Mouse (Mus musculus): ENCODE measurements at regions not wholly inside any gene's neighbourhood (a gene's known extent, or its start where the extent isn't known, plus 50 kb on each side); places are given as distances from the start of the nearest gene placed in this dataset.

DNA sequence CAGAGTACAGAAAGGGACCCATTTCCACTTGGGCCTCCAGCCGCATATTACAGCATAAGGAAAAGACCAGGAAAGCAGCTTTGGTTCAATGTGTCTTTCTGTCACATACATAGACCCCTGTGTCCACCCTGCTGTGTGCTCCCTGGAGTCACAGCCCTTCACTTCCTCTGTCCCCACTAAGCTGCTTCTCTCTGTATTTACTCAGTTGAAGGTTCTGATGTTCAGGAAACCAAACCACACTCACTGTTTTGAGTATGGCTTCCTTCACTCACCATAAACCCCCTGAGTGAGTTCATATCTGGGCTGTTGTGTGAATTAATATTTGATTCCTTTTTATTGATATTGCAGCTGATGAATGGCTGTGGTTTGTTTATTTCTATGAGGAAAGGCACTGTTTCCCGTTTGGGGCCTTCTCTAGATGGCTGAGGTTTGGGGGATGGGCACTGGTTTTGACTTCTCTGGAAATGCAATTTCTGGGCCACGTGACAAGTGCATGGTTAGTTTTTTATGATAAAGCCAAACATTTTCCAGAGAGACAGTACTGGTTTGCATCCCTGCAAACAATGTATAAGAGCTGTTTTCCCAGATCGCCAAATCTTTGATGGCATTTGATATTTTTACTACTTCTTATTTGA lies 157.0 kb upstream of the Ctnnb1 start:
- H3K36me3 ChIP-seq (ENCODE audit: control insufficient read depth, insufficient read depth, low read length) = no peaks in the 10 kb centered on the region
- H3K27ac ChIP-seq (ENCODE audit: low read depth, low read length) = no peak overlapping the region
- ATAC-seq (ENCODE audit: low FRiP score) (no peak), DNase-seq (ENCODE audit: low spot score) (no peak)
- H3K4me2 ChIP-seq (replicated peaks; ENCODE audit: low read depth, low read length) = no peak overlapping the region
- no peaks in the 10 kb centered on the region for H3K4me1 ChIP-seq (replicated peaks; ENCODE audit: control insufficient read depth, insufficient read depth, low read length)
- H3K4me3 ChIP-seq (ENCODE audit: low read depth, low read length) = no peak overlapping the region
- H3K9ac ChIP-seq (ENCODE audit: low read depth, low read length) = no peak overlapping the region
- WGBS = 63% methylated on average over 4 of the region's 4 CpGs
- no peaks in the 10 kb centered on the region for H3K9me3 ChIP-seq (ENCODE audit: control insufficient read depth, low read length)
- H3K27me3 ChIP-seq (ENCODE audit: control insufficient read depth, insufficient read depth, low read length) = no peaks in the 10 kb centered on the region

DNA sequence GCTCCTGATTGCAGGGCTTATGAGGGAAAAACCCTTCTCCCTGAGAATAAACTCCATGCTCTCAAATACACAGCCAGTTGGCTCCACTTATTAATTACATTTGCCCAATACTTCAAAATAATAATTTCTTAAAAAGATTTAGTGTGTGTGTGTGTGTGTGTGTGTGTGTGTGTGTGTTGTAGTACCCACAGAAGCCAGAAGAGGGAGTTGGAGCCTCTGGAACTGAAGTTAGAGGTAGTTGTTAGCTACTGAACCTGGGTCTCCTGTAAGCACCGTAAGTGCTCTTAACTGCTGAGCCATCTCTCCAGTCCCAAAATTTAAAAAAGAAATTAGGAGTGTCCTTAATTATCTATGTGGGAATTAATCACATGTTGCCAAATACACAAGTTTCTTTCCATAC lies 154.8 kb upstream of the Ctnnb1 start:
- H3K4me2 ChIP-seq (replicated peaks; ENCODE audit: low read depth, low read length) = no peak overlapping the region
- H3K9me3 ChIP-seq (ENCODE audit: control insufficient read depth, low read length) = no peaks in the 10 kb centered on the region
- H3K9ac ChIP-seq (ENCODE audit: low read depth, low read length) = no peak overlapping the region
- H3K4me3 ChIP-seq (ENCODE audit: low read depth, low read length) = no peak overlapping the region
- H3K27ac ChIP-seq (ENCODE audit: low read depth, low read length) = no peak overlapping the region
- 97% methylated on average over 1 of the region's 1 CpGs for WGBS
- H3K27me3 ChIP-seq (ENCODE audit: control insufficient read depth, insufficient read depth, low read length) = no peaks in the 10 kb centered on the region
- no peak for ATAC-seq (ENCODE audit: low FRiP score)
- no peak for DNase-seq (ENCODE audit: low spot score)
- no peaks in the 10 kb centered on the region for H3K36me3 ChIP-seq (ENCODE audit: control insufficient read depth, insufficient read depth, low read length)
- no peaks in the 10 kb centered on the region for H3K4me1 ChIP-seq (replicated peaks; ENCODE audit: control insufficient read depth, insufficient read depth, low read length)

DNA sequence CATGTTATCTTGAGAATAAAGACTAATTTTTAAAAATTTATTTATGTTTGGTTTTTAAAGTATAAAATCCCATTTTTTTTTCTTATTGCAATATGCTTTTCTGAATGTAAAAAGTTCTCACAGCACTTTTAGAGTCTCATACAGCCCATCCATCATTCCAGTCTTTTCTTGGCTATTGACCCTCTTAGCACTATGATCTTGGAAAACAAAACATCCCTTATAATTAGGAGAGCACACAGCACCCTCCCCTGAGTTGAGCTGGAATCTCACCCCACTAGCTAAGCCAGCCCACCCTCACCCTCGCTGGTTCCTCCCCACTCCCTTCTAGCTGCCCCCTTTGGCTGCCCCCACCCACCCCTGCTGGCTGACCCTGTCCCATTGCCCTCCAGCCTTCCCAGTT lies 154.2 kb upstream of the Ctnnb1 start:
- H3K9ac ChIP-seq (ENCODE audit: low read depth, low read length) = no peak overlapping the region
- no peak overlapping the region for H3K4me3 ChIP-seq (ENCODE audit: low read depth, low read length)
- H3K4me1 ChIP-seq (replicated peaks; ENCODE audit: control insufficient read depth, insufficient read depth, low read length) = no peaks in the 10 kb centered on the region
- H3K27ac ChIP-seq (ENCODE audit: low read depth, low read length) = no peak overlapping the region
- no peaks in the 10 kb centered on the region for H3K36me3 ChIP-seq (ENCODE audit: control insufficient read depth, insufficient read depth, low read length)
- no peak overlapping the region for H3K4me2 ChIP-seq (replicated peaks; ENCODE audit: low read depth, low read length)
- no peaks in the 10 kb centered on the region for H3K9me3 ChIP-seq (ENCODE audit: control insufficient read depth, low read length)
- DNase-seq (ENCODE audit: low spot score) = no peak
- no peaks in the 10 kb centered on the region for H3K27me3 ChIP-seq (ENCODE audit: control insufficient read depth, insufficient read depth, low read length)
- ATAC-seq (ENCODE audit: low FRiP score) = no peak
- WGBS = 44% methylated on average over 1 of the region's 1 CpGs

DNA sequence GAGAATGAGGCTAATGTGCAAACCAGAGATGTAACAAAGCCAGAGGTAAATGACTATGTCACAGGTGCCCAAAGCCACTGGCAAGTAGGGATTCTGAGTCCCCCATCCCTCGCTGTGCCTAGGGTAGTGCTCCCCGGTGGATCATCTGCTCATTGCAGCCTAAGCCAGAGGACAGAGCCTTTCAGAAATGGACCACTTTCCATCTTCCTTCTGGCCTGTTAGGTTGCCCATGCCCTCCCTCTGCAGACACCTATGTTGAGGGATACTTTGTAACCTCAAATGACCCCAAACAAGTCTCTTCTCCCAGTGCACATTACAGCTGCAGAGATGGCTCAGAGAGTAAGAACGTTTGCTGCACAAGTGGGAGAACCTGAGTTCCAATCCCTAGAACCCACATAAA lies 153.3 kb upstream of the Ctnnb1 start:
- no peak for ATAC-seq (ENCODE audit: low FRiP score)
- Histone ChIP-seq H3K9ac (ENCODE audit: low read depth, low read length) (no peak overlapping the region), H3K36me3 (ENCODE audit: control insufficient read depth, insufficient read depth, low read length) (no peaks in the 10 kb centered on the region), H3K4me3 (ENCODE audit: low read depth, low read length) (no peak overlapping the region), H3K9me3 (ENCODE audit: control insufficient read depth, low read length) (no peaks in the 10 kb centered on the region), H3K27me3 (ENCODE audit: control insufficient read depth, insufficient read depth, low read length) (no peaks in the 10 kb centered on the region), H3K27ac (ENCODE audit: low read depth, low read length) (no peak overlapping the region), H3K4me2 (replicated peaks; ENCODE audit: low read depth, low read length) (no peak overlapping the region), H3K4me1 (replicated peaks; ENCODE audit: control insufficient read depth, insufficient read depth, low read length) (no peaks in the 10 kb centered on the region)
- no peak for DNase-seq (ENCODE audit: low spot score)
- 75% methylated on average over 3 of the region's 3 CpGs for WGBS

DNA sequence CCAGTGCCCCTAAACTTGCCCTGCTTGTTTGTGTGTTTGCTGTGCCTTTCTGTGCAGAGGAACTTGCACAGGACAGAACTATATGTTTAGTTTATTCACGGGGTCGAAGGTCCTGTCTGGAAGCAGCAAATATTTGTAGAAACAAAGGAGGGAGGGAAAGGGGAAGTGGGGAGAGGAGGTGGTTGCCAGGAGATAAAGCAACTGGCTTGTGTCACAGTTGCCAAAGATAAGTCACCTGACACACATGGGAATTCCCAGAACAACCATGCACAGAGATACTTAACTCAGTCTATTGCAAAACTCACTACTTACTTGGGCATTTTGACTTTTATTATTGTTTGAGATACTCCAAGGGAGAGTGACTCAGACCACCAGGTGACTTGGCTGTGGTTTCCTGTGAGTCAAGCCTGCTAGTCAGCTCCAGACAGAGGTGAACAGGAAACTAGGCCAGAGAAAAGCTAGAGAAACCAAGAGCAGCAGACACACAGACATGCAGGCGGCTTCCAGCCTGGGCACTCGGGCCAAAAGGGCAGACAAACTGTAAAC lies 152.5 kb upstream of the Ctnnb1 start:
- no peak overlapping the region for H3K9ac ChIP-seq (ENCODE audit: low read depth, low read length)
- H3K9me3 ChIP-seq (ENCODE audit: control insufficient read depth, low read length) = no peaks in the 10 kb centered on the region
- H3K4me1 ChIP-seq (replicated peaks; ENCODE audit: control insufficient read depth, insufficient read depth, low read length) = no peaks in the 10 kb centered on the region
- H3K27ac ChIP-seq (ENCODE audit: low read depth, low read length) = 0 out of 2 replicates have a peak overlapping the region, but pooled peaks have one; percentile 17
- no peaks in the 10 kb centered on the region for H3K36me3 ChIP-seq (ENCODE audit: control insufficient read depth, insufficient read depth, low read length)
- no peaks in the 10 kb centered on the region for H3K27me3 ChIP-seq (ENCODE audit: control insufficient read depth, insufficient read depth, low read length)
- H3K4me2 ChIP-seq (replicated peaks; ENCODE audit: low read depth, low read length) = no peak overlapping the region
- WGBS = 63% methylated on average over 4 of the region's 4 CpGs
- DNase-seq (ENCODE audit: low spot score) = no peak
- ATAC-seq (ENCODE audit: low FRiP score) = no peak
- no peak overlapping the region for H3K4me3 ChIP-seq (ENCODE audit: low read depth, low read length)

DNA sequence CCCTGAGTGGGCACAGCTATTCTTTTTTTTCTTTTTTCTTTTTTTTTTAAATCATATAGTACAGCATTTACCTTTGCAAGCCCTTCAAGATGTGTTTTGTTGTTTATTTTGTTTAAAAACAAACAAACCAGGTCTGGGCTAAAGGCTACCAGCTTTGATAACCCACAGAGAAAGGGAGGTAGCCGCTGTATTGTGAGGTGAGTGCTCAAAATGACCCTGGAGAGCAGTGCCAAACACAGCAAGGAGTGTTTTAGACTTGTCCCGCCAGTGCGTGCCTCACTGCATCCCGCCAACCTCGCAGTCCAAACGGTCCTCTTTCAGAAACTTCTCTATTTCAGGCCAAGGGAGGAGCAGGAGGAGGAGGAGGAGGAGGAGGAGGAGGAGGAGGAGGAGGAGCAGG lies 152.0 kb upstream of the Ctnnb1 start:
- ATAC-seq (ENCODE audit: low FRiP score) (no peak), DNase-seq (ENCODE audit: low spot score) (no peak)
- Histone ChIP-seq H3K4me1 (replicated peaks; ENCODE audit: control insufficient read depth, insufficient read depth, low read length) (no peaks in the 10 kb centered on the region), H3K27ac (ENCODE audit: low read depth, low read length) (0 out of 2 replicates have a peak overlapping the region, but pooled peaks have one; percentile 17), H3K9ac (ENCODE audit: low read depth, low read length) (no peak overlapping the region), H3K36me3 (ENCODE audit: control insufficient read depth, insufficient read depth, low read length) (no peaks in the 10 kb centered on the region), H3K9me3 (ENCODE audit: control insufficient read depth, low read length) (no peaks in the 10 kb centered on the region), H3K4me2 (replicated peaks; ENCODE audit: low read depth, low read length) (no peak overlapping the region), H3K27me3 (ENCODE audit: control insufficient read depth, insufficient read depth, low read length) (no peaks in the 10 kb centered on the region), H3K4me3 (ENCODE audit: low read depth, low read length) (no peak overlapping the region)
- WGBS = 69% methylated on average over 6 of the region's 6 CpGs

DNA sequence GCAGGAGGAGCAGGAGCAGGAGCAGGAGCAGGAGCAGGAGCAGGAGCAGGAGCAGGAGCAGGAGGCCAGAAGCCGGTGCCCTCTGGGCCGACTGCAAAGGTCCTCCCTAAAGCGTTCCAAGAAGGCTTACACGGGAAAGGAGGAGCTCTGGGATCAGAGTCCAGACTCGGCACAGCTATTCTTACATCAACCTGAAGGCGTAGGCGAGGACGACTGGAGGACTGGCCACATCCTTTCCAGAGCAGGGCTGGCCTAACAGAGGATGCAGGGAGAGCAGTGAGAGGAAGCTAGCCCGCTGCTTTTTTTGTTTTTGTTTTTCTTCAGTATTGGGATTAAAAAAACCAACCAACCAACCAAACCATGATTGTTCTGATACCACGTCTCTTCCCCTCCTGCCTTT lies 151.5 kb upstream of the Ctnnb1 start:
- DNase-seq (ENCODE audit: low spot score) (no peak), ATAC-seq (ENCODE audit: low FRiP score) (no peak)
- Histone ChIP-seq H3K9me3 (ENCODE audit: control insufficient read depth, low read length) (no peaks in the 10 kb centered on the region), H3K27ac (ENCODE audit: low read depth, low read length) (no peak overlapping the region), H3K27me3 (ENCODE audit: control insufficient read depth, insufficient read depth, low read length) (no peaks in the 10 kb centered on the region), H3K9ac (ENCODE audit: low read depth, low read length) (no peak overlapping the region), H3K36me3 (ENCODE audit: control insufficient read depth, insufficient read depth, low read length) (no peaks in the 10 kb centered on the region), H3K4me3 (ENCODE audit: low read depth, low read length) (no peak overlapping the region), H3K4me1 (replicated peaks; ENCODE audit: control insufficient read depth, insufficient read depth, low read length) (no peaks in the 10 kb centered on the region), H3K4me2 (replicated peaks; ENCODE audit: low read depth, low read length) (no peak overlapping the region)
- WGBS = 82% methylated on average over 10 of the region's 10 CpGs

DNA sequence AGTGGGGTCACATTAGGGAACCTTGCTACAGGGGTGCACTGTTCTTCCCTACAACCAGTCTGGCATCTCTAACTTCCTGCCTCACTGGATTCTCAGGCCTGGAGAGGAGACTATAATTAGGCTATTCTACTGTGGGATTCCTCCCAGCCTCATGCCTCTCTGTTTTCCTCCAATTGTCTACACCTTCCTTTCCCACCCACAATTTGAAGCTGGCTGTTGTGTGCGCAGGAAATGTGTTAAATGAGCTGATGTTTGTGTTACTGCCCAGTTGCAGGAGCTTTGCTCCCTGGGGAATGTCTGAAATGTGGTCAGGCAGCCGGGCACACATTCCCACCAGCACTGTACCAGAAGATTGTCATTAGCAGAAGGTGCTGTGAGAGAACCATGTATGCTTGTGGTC lies 150.6 kb upstream of the Ctnnb1 start:
- ATAC-seq (ENCODE audit: low FRiP score) (no peak), DNase-seq (ENCODE audit: low spot score) (no peak)
- Histone ChIP-seq H3K27me3 (ENCODE audit: control insufficient read depth, insufficient read depth, low read length) (no peaks in the 10 kb centered on the region), H3K36me3 (ENCODE audit: control insufficient read depth, insufficient read depth, low read length) (no peaks in the 10 kb centered on the region), H3K4me3 (ENCODE audit: low read depth, low read length) (no peak overlapping the region), H3K4me1 (replicated peaks; ENCODE audit: control insufficient read depth, insufficient read depth, low read length) (no peaks in the 10 kb centered on the region), H3K4me2 (replicated peaks; ENCODE audit: low read depth, low read length) (no peak overlapping the region), H3K9me3 (ENCODE audit: control insufficient read depth, low read length) (no peaks in the 10 kb centered on the region), H3K9ac (ENCODE audit: low read depth, low read length) (no peak overlapping the region), H3K27ac (ENCODE audit: low read depth, low read length) (0 out of 2 replicates have a peak overlapping the region, but pooled peaks have one; percentile 24)
- WGBS = 62% methylated on average over 2 of the region's 2 CpGs

DNA sequence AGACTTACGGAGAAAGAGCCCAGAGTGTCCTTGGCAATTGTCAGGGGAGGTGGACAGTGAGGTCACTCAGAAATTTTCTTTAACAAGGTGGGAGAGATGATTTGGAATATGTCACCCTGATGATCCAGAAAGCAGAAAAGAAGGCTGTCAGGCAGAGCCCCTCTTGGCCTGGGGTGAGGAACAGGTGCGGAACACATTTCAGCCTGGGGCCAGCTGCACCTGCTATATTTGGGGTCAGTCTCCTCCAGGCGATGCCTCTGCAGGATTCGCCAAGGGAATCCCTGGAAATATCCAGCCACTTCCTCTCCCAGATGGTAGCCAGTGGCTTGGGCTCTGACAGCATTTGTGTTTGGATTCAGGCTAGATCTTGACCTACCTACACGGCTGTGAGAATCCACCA lies 134.8 kb upstream of the Ctnnb1 start:
- no peak overlapping the region for H3K27ac ChIP-seq (ENCODE audit: low read depth, low read length)
- no peaks in the 10 kb centered on the region for H3K4me1 ChIP-seq (replicated peaks; ENCODE audit: control insufficient read depth, insufficient read depth, low read length)
- no peak for DNase-seq (ENCODE audit: low spot score)
- WGBS = 88% methylated on average over 5 of the region's 5 CpGs
- H3K9ac ChIP-seq (ENCODE audit: low read depth, low read length) = no peak overlapping the region
- no peak overlapping the region for H3K4me2 ChIP-seq (replicated peaks; ENCODE audit: low read depth, low read length)
- H3K36me3 ChIP-seq (ENCODE audit: control insufficient read depth, insufficient read depth, low read length) = no peaks in the 10 kb centered on the region
- no peaks in the 10 kb centered on the region; the same call in 1 of the 2 replicates for H3K9me3 ChIP-seq (ENCODE audit: control insufficient read depth, low read length)
- no peak overlapping the region for H3K4me3 ChIP-seq (ENCODE audit: low read depth, low read length)
- H3K27me3 ChIP-seq (ENCODE audit: control insufficient read depth, insufficient read depth, low read length) = no peaks in the 10 kb centered on the region
- no peak for ATAC-seq (ENCODE audit: low FRiP score)
